11 mouse cellular contexts compared by ENCODE assay signal in the genomic region with DNA sequence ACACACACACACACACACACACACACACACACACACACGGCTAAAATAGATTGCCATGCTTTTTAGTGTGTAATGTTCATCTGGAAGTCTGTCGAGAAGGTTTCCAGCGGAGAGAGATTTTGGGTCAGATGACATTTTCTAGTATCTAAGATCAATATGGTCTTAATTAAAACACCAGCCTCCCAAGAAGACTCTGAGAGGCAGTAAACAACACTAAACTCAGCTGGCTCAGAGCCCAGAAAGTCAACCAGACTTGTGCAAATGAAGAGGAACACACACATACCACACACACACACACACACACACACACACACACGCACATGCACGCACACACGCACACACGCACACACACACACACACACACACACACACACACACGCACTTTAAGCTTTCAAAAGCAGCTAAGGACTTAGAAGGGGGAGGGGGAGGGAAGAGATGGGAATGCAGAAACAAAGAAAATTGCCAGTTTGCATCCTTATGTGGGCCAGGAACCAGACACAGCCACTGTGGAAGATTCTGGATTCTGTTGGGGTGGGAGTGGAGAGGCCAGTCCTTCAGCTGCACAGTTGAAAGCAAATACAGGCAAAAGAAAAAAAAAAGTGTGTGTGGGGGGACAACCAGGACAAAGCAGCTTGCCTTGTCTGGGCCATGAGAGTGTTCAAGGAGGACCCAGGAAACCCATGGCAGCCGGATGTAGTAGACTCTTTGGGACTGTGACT.
A peak's percentile ranks its signal among the peaks of the same experiment; 100 is the strongest.
DNase-seq lines count a peak whose midpoint lies in the region; ATAC-seq lines count a peak whose summit lies in the region.
"Had no signal": no experiment of that assay in that cellular context is flagged by ENCODE, and none has a peak within 500 bp of the region (broad histone marks: within the 10 kb centered on the region; RNA-seq: fewer than 3 reads in every experiment).

No protein-coding gene starts in this region.

- H3K9ac ChIP-seq in hindbrain, embryonic 16.5 days (ENCODE audit: low read depth, low read length): no peak overlapping the region
- no peak overlapping the region for H3K9ac ChIP-seq in forebrain, embryonic 16.5 days (replicated peaks; ENCODE audit: low read depth, low read length)
- H3K9ac ChIP-seq in limb, embryonic 15.5 days: no peak overlapping the region
- H3K9ac ChIP-seq: heart, embryonic 15.5 days had no signal

- no peaks in the 10 kb centered on the region for H3K27me3 ChIP-seq in hindbrain, embryonic 10.5 days (ENCODE audit: insufficient read depth, poor library complexity, severe bottlenecking)
- no peaks in the 10 kb centered on the region for H3K27me3 ChIP-seq in hindbrain, embryonic 16.5 days (replicated peaks; ENCODE audit: control insufficient read depth, insufficient read depth, low read length)
- H3K27me3 ChIP-seq in forebrain, embryonic 16.5 days (replicated peaks; ENCODE audit: control insufficient read depth, insufficient read depth, low read length): no peaks in the 10 kb centered on the region
- H3K27me3 ChIP-seq in limb, embryonic 15.5 days: no peaks in the 10 kb centered on the region
- H3K27me3 ChIP-seq: heart, embryonic 15.5 days had no signal

- ATAC-seq in hindbrain, embryonic 16.5 days: no peak
- ATAC-seq in forebrain, embryonic 16.5 days: peak; percentile 57
- no peak for ATAC-seq in limb, embryonic 15.5 days (ENCODE audit: insufficient number of reproducible peaks, low FRiP score, low TSS enrichment, low read depth)
- ATAC-seq in CD4-positive, CD25-positive, alpha-beta regulatory T cell, adult 4 months: no peak

- H3K4me2 ChIP-seq in hindbrain, embryonic 16.5 days (ENCODE audit: low read length): no peak overlapping the region
- no peak overlapping the region for H3K4me2 ChIP-seq in forebrain, embryonic 16.5 days (ENCODE audit: low read length)
- no peak overlapping the region for H3K4me2 ChIP-seq in limb, embryonic 15.5 days
- H3K4me2 ChIP-seq: heart, embryonic 15.5 days had no signal

- H3K4me1 ChIP-seq in hindbrain, embryonic 10.5 days (replicated peaks): peaks cover 19% of the 10 kb centered on the region
- no peaks in the 10 kb centered on the region for H3K4me1 ChIP-seq in hindbrain, embryonic 16.5 days (ENCODE audit: control insufficient read depth, insufficient read depth, low read depth, low read length)
- H3K4me1 ChIP-seq in forebrain, embryonic 16.5 days (replicated peaks; ENCODE audit: control insufficient read depth, insufficient read depth, low read length): 0 out of 2 replicates have a peak, but pooled peaks cover 2% of the 10 kb centered on the region
- H3K4me1 ChIP-seq in limb, embryonic 15.5 days: peaks cover 6% of the 10 kb centered on the region; the same call in 1 of the 2 replicates
- H3K4me1 ChIP-seq: heart, embryonic 15.5 days had no signal

- no peak overlapping the region for H3K4me3 ChIP-seq in hindbrain, embryonic 10.5 days
- no peak overlapping the region for H3K4me3 ChIP-seq in hindbrain, embryonic 16.5 days (ENCODE audit: low read length)
- H3K4me3 ChIP-seq in forebrain, embryonic 16.5 days (replicated peaks; ENCODE audit: low read length): no peak overlapping the region
- no peak overlapping the region for H3K4me3 ChIP-seq in limb, embryonic 15.5 days
- H3K4me3 ChIP-seq: heart, embryonic 15.5 days had no signal

- DNase-seq in hindbrain, embryonic 10.5 days (ENCODE audit: low spot score): no peak
- peak; percentile 81 for DNase-seq in MN1 (ENCODE audit: low spot score)
- DNase-seq in heart, adult 8-10 months (ENCODE audit: low spot score): no peak
- no peak for DNase-seq in B cell, adult 2 months
- DNase-seq: cerebellum, adult 8-10 months had no signal

- H3K9me3 ChIP-seq in hindbrain, embryonic 10.5 days: peaks cover 3% of the 10 kb centered on the region; the same call in 1 of the 2 replicates
- no peaks in the 10 kb centered on the region for H3K9me3 ChIP-seq in hindbrain, embryonic 16.5 days (ENCODE audit: control insufficient read depth, low read length)
- no peaks in the 10 kb centered on the region for H3K9me3 ChIP-seq in forebrain, embryonic 16.5 days (ENCODE audit: control insufficient read depth, low read length)
- no peaks in the 10 kb centered on the region for H3K9me3 ChIP-seq in limb, embryonic 15.5 days

- 0 out of 2 replicates have a peak overlapping the region, but pooled peaks have one; percentile 35 for H3K27ac ChIP-seq in hindbrain, embryonic 10.5 days
- H3K27ac ChIP-seq in hindbrain, embryonic 16.5 days (ENCODE audit: low read depth, low read length): no peak overlapping the region
- H3K27ac ChIP-seq in forebrain, embryonic 16.5 days (ENCODE audit: low read length): peak overlapping the region; percentile 13
- peak overlapping the region; percentile 72 for H3K27ac ChIP-seq in limb, embryonic 15.5 days
- H3K27ac ChIP-seq: heart, embryonic 15.5 days; macrophage had no signal

- WGBS in hindbrain, embryonic 10.5 days: 88% methylated on average over 9 of the region's 9 CpGs
- 59% methylated on average over 9 of the region's 9 CpGs for WGBS in hindbrain, embryonic 16.5 days
- 48% methylated on average over 9 of the region's 9 CpGs for WGBS in forebrain, embryonic 16.5 days
- WGBS in limb, embryonic 15.5 days: 33% methylated on average over 9 of the region's 9 CpGs

- no peaks in the 10 kb centered on the region for H3K36me3 ChIP-seq in hindbrain, embryonic 10.5 days
- H3K36me3 ChIP-seq in hindbrain, embryonic 16.5 days (ENCODE audit: control insufficient read depth, insufficient read depth, low read length): no peaks in the 10 kb centered on the region
- H3K36me3 ChIP-seq in forebrain, embryonic 16.5 days (ENCODE audit: control insufficient read depth, insufficient read depth): no peaks in the 10 kb centered on the region
- H3K36me3 ChIP-seq in limb, embryonic 15.5 days: no peaks in the 10 kb centered on the region
- H3K36me3 ChIP-seq: heart, embryonic 15.5 days had no signal
